ENCODE assay signal across 15 mouse cellular contexts in the genomic region with DNA sequence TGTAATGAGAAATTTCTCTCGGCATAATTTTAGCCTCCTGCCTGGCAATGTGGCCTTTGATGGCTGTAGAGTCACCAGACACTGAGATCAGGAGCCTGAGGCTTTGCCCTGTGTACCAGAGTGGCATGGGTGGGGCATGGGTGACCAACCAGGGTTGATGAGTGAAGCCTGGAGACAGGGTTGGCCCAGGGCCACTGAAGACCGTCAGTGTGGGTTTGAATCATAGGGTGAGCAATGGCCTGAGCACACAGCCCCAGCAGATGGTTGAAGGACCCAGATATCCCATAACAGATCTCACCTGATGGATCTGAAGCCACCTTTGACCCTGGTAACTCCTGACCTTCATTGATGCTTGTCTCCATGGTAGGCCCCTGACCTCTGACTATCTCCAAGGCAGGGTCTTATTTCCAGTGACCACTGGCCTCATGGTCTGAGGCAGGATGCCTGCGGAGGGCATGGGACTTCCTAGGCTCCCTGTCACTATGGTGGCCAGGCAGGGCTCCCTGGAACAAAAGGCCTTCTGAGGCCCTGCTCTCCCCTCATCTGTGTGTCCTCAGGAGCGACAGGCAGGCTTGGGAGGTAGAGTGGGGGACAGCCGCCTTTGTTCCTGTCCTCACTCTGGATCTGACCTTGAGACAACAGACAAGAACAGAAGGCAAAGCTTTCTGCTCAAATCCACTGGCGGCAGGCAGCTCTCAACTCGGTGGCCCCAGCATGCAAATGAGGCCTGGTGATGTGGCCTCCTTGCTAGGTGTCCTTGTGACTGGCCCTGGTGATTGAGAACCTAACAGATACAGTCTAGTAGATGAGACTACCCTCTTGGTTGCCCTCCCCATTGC. TPM values are rescaled to one million over a fixed set of nuclear protein-coding genes. Genes with fewer than 3 reads are reported as not detected.
A peak's percentile ranks its signal among the peaks of the same experiment; 100 is the strongest.
DNase-seq lines count a peak whose midpoint lies in the region; ATAC-seq and TF ChIP-seq lines count a peak whose summit lies in the region.
"Had no signal": no experiment of that assay in that cellular context is flagged by ENCODE, and none has a peak within 500 bp of the region (broad histone marks: within the 10 kb centered on the region; RNA-seq: fewer than 3 reads in every experiment).

No protein-coding gene starts in this region.

- peak overlapping the region; percentile 8; the same call in 1 of the 2 replicates for H3K9ac ChIP-seq in heart, embryonic 11.5 days (ENCODE audit: low read depth, low read length)
- H3K9ac ChIP-seq in heart, adult 2 months (ENCODE audit: low read depth, low read length): no peak overlapping the region
- 0 out of 2 replicates have a peak overlapping the region, but pooled peaks have one; percentile 10 for H3K9ac ChIP-seq in neural tube, embryonic 12.5 days
- H3K9ac ChIP-seq in midbrain, embryonic 16.5 days (ENCODE audit: low read depth, low read length): 0 out of 2 replicates have a peak overlapping the region, but pooled peaks have one; percentile 21
- H3K9ac ChIP-seq: embryonic facial prominence, embryonic 15.5 days had no signal

- WGBS in heart, embryonic 11.5 days (ENCODE audit: insufficient replicate concordance): 62% methylated on average over 7 of the region's 7 CpGs
- WGBS in heart, adult 2 months: 82% methylated on average over 7 of the region's 7 CpGs
- WGBS in neural tube, embryonic 12.5 days: 62% methylated on average over 7 of the region's 7 CpGs
- WGBS in midbrain, embryonic 16.5 days: 29% methylated on average over 7 of the region's 7 CpGs

- TF ChIP-seq EP300 in heart, adult 2 months (IDR thresholded peaks at IDR 0.05; ENCODE audit: insufficient read depth, low read depth, low read length): no peak

- no peaks in the 10 kb centered on the region for H3K9me3 ChIP-seq in heart, embryonic 11.5 days (replicated peaks; ENCODE audit: control insufficient read depth, low read length)
- H3K9me3 ChIP-seq in neural tube, embryonic 12.5 days: no peaks in the 10 kb centered on the region
- no peaks in the 10 kb centered on the region for H3K9me3 ChIP-seq in midbrain, embryonic 16.5 days (replicated peaks; ENCODE audit: control insufficient read depth, low read length, poor library complexity, severe bottlenecking)
- H3K9me3 ChIP-seq: embryonic facial prominence, embryonic 15.5 days had no signal

- intact Hi-C loops in heart, adult 2 months (cut with DNase I): loop anchor here (5.0 to 10.0 kb wide), 3 partner anchors 50 to 195 kb away; a partner anchor contains a TSS

- H3K4me1 ChIP-seq in heart, embryonic 11.5 days (ENCODE audit: control insufficient read depth, insufficient read depth, low read length): peaks cover 16% of the 10 kb centered on the region
- H3K4me1 ChIP-seq in heart, adult 2 months (ENCODE audit: control insufficient read depth, insufficient read depth, low read length): peaks cover 1% of the 10 kb centered on the region; the same call in 1 of the 2 replicates
- H3K4me1 ChIP-seq in neural tube, embryonic 12.5 days: peaks cover 35% of the 10 kb centered on the region
- H3K4me1 ChIP-seq in midbrain, embryonic 16.5 days (ENCODE audit: control insufficient read depth, insufficient read depth, low read length): peaks cover 19% of the 10 kb centered on the region

- H3K27me3 ChIP-seq in heart, embryonic 11.5 days (ENCODE audit: control insufficient read depth, insufficient read depth, low read length): no peaks in the 10 kb centered on the region
- no peaks in the 10 kb centered on the region for H3K27me3 ChIP-seq in heart, adult 2 months (ENCODE audit: control insufficient read depth, insufficient read depth, low read length)
- no peaks in the 10 kb centered on the region for H3K27me3 ChIP-seq in neural tube, embryonic 12.5 days (replicated peaks)
- H3K27me3 ChIP-seq in midbrain, embryonic 16.5 days (ENCODE audit: control insufficient read depth, insufficient read depth, low read depth, low read length): no peaks in the 10 kb centered on the region
- H3K27me3 ChIP-seq: embryonic facial prominence, embryonic 15.5 days had no signal

- DNase-seq in heart, adult 2 months: no peak
- no peak for DNase-seq in neural tube, embryonic 10.5 days (ENCODE audit: extremely low spot score, low spot score)
- peak; percentile 80 for DNase-seq in adrenal gland, postnatal 10 days
- DNase-seq in gastrocnemius, adult 18-20 months (ENCODE audit: low spot score): no peak
- no peak for DNase-seq in layer of hippocampus, adult 11-12 months (ENCODE audit: low spot score)
- DNase-seq: cerebellum, postnatal 10 days; kidney, postnatal 14 days; layer of hippocampus, postnatal 36 days; lung, postnatal 36 days; spleen, adult 18-20 months had no signal

- TF ChIP-seq CTCF in heart, adult 2 months (IDR thresholded peaks at IDR 0.05): no peak

- H3K79me2 ChIP-seq in heart, adult 2 months (replicated peaks; ENCODE audit: control insufficient read depth, insufficient read depth, low read length): no peaks in the 10 kb centered on the region

- ATAC-seq in heart, embryonic 11.5 days (replicated peaks; ENCODE audit: insufficient number of reproducible peaks, low FRiP score, low TSS enrichment): no peak
- no peak for ATAC-seq in neural tube, embryonic 12.5 days (ENCODE audit: low FRiP score, low read depth)
- ATAC-seq in midbrain, embryonic 16.5 days: no peak
- ATAC-seq: intestine, embryonic 16.5 days had no signal

- peak overlapping the region; percentile 29; the same call in 1 of the 2 replicates for H3K27ac ChIP-seq in heart, embryonic 11.5 days (ENCODE audit: low read depth, low read length)
- no peak overlapping the region for H3K27ac ChIP-seq in heart, adult 2 months
- H3K27ac ChIP-seq in neural tube, embryonic 12.5 days: no peak overlapping the region
- no peak overlapping the region for H3K27ac ChIP-seq in midbrain, embryonic 16.5 days (ENCODE audit: low read length)
- H3K27ac ChIP-seq: embryonic facial prominence, embryonic 15.5 days had no signal

- no peak overlapping the region for H3K4me2 ChIP-seq in heart, embryonic 11.5 days
- H3K4me2 ChIP-seq in neural tube, embryonic 12.5 days (replicated peaks): no peak overlapping the region
- H3K4me2 ChIP-seq in midbrain, embryonic 16.5 days (ENCODE audit: low read length): no peak overlapping the region
- H3K4me2 ChIP-seq: embryonic facial prominence, embryonic 15.5 days had no signal

- TF ChIP-seq POLR2A in heart, adult 2 months (IDR thresholded peaks at IDR 0.05; ENCODE audit: insufficient read depth, low read depth, low read length): no peak

- no peak overlapping the region for H3K4me3 ChIP-seq in heart, embryonic 11.5 days (ENCODE audit: low read depth, low read length)
- no peak overlapping the region for H3K4me3 ChIP-seq in heart, adult 2 months
- no peak overlapping the region for H3K4me3 ChIP-seq in neural tube, embryonic 12.5 days
- no peak overlapping the region for H3K4me3 ChIP-seq in midbrain, embryonic 16.5 days (ENCODE audit: low read depth, low read length)

- no peaks in the 10 kb centered on the region for H3K36me3 ChIP-seq in heart, embryonic 11.5 days (ENCODE audit: control insufficient read depth, insufficient read depth, low read length)
- H3K36me3 ChIP-seq in heart, adult 2 months (ENCODE audit: control insufficient read depth, insufficient read depth, low read length): no peaks in the 10 kb centered on the region
- peaks cover 7% of the 10 kb centered on the region; the same call in 1 of the 2 replicates for H3K36me3 ChIP-seq in neural tube, embryonic 12.5 days
- no peaks in the 10 kb centered on the region for H3K36me3 ChIP-seq in midbrain, embryonic 16.5 days (ENCODE audit: control insufficient read depth, insufficient read depth, low read length)

RNA-seq across cellular contexts. Expression of a gene that starts 1.6 kb away (rescaled TPM):
- 13.9 and 14.8 TPM in 2 replicates for polyA plus RNA-seq in heart, embryonic 11.5 days (2014; fragmentation: Nextera tagmentation; extraction: Ambion mirVana)
- total RNA-seq in heart, adult 2 months (2021): 1 to 10 TPM in 1 of 2 experiments, under 1 TPM in 1; 0.86 to 1.1 TPM
- 1.2 and 1.7 TPM in 2 replicates for polyA plus RNA-seq in heart, adult 2 months (2012; rRNA removed)
- polyA plus RNA-seq in neural tube, embryonic 12.5 days (2016; fragmentation: Nextera tagmentation; extraction: Ambion mirVana): 47.9 and 48.0 TPM in 2 replicates
- total RNA-seq in adrenal gland, postnatal 10 days (2021): 1 to 10 TPM; 3.3 to 4.5 TPM
- 37.3 and 43.3 TPM in 2 replicates for polyA plus RNA-seq in midbrain, embryonic 16.5 days (2015; fragmentation: Nextera tagmentation; extraction: Ambion mirVana)
- total RNA-seq in gastrocnemius, adult 18-20 months (2021): under 1 TPM; 0.24 to 0.48 TPM

RNA-seq across cellular contexts. Expression of a gene that starts 4.9 kb away (rescaled TPM):
- 9.6 and 12.4 TPM in 2 replicates for polyA plus RNA-seq in heart, embryonic 11.5 days (2014; fragmentation: Nextera tagmentation; extraction: Ambion mirVana)
- total RNA-seq in heart, adult 2 months (2021): 1 to 10 TPM; 5.9 to 6.0 TPM
- polyA plus RNA-seq in heart, adult 2 months (2012; rRNA removed): 5.6 and 6.3 TPM in 2 replicates
- 14.9 and 15.7 TPM in 2 replicates for polyA plus RNA-seq in neural tube, embryonic 12.5 days (2016; fragmentation: Nextera tagmentation; extraction: Ambion mirVana)
- total RNA-seq in adrenal gland, postnatal 10 days (2021): 1 to 10 TPM; 6.4 to 7.7 TPM
- polyA plus RNA-seq in midbrain, embryonic 16.5 days (2015; fragmentation: Nextera tagmentation; extraction: Ambion mirVana): 11.0 and 11.4 TPM in 2 replicates
- 1 to 10 TPM; 5.4 to 6.5 TPM for total RNA-seq in gastrocnemius, adult 18-20 months (2021)

RNA-seq across cellular contexts. Expression of a gene that starts 11.9 kb away (rescaled TPM):
- 49.1 and 52.7 TPM in 2 replicates for polyA plus RNA-seq in heart, embryonic 11.5 days (2014; fragmentation: Nextera tagmentation; extraction: Ambion mirVana)
- total RNA-seq in heart, adult 2 months (2021): 10 to 100 TPM; 34.2 to 43.2 TPM
- polyA plus RNA-seq in heart, adult 2 months (2012; rRNA removed): 62.5 and 85.8 TPM in 2 replicates
- 262 and 273 TPM in 2 replicates for polyA plus RNA-seq in neural tube, embryonic 12.5 days (2016; fragmentation: Nextera tagmentation; extraction: Ambion mirVana)
- 100 to 1,000 TPM; 102 to 168 TPM for total RNA-seq in adrenal gland, postnatal 10 days (2021)
- 380 and 398 TPM in 2 replicates for polyA plus RNA-seq in midbrain, embryonic 16.5 days (2015; fragmentation: Nextera tagmentation; extraction: Ambion mirVana)
- total RNA-seq in gastrocnemius, adult 18-20 months (2021): 10 to 100 TPM; 28.9 to 37.5 TPM

RNA-seq across cellular contexts. Expression of a gene that starts 29.6 kb away (rescaled TPM):
- 29.5 and 31.9 TPM in 2 replicates for polyA plus RNA-seq in heart, embryonic 11.5 days (2014; fragmentation: Nextera tagmentation; extraction: Ambion mirVana)
- 100 to 1,000 TPM in 1 of 2 experiments, 10 to 100 TPM in 1; 96.2 to 102 TPM for total RNA-seq in heart, adult 2 months (2021)
- 50.1 and 74.5 TPM in 2 replicates for polyA plus RNA-seq in heart, adult 2 months (2012; rRNA removed)
- 40.8 and 45.1 TPM in 2 replicates for polyA plus RNA-seq in neural tube, embryonic 12.5 days (2016; fragmentation: Nextera tagmentation; extraction: Ambion mirVana)
- total RNA-seq in adrenal gland, postnatal 10 days (2021): 100 to 1,000 TPM; 106 to 127 TPM
- 15.5 and 21.1 TPM in 2 replicates for polyA plus RNA-seq in midbrain, embryonic 16.5 days (2015; fragmentation: Nextera tagmentation; extraction: Ambion mirVana)
- total RNA-seq in gastrocnemius, adult 18-20 months (2021): 10 to 100 TPM; 40.6 to 47.9 TPM

RNA-seq across cellular contexts. Expression of a gene that starts 37.0 kb away (rescaled TPM):
- polyA plus RNA-seq in heart, embryonic 11.5 days (2014; fragmentation: Nextera tagmentation; extraction: Ambion mirVana): 2.5 and 2.7 TPM in 2 replicates
- 1 to 10 TPM; 3.9 to 4.9 TPM for total RNA-seq in heart, adult 2 months (2021)
- polyA plus RNA-seq in heart, adult 2 months (2012; rRNA removed): 3.0 and 4.3 TPM in 2 replicates
- 26.5 and 27.3 TPM in 2 replicates for polyA plus RNA-seq in neural tube, embryonic 12.5 days (2016; fragmentation: Nextera tagmentation; extraction: Ambion mirVana)
- 10 to 100 TPM; 41.6 to 65.6 TPM for total RNA-seq in adrenal gland, postnatal 10 days (2021)
- polyA plus RNA-seq in midbrain, embryonic 16.5 days (2015; fragmentation: Nextera tagmentation; extraction: Ambion mirVana): 70.3 and 81.6 TPM in 2 replicates
- 1 to 10 TPM; 1.6 to 1.9 TPM for total RNA-seq in gastrocnemius, adult 18-20 months (2021)
